Mouse (Mus musculus) kidney, postnatal 0 days (tissue): ENCODE results near the gene Uggt1. TPM values are rescaled to one million over a fixed set of nuclear protein-coding genes. Genes with fewer than 3 reads are reported as not detected.

Experiments used
- ATAC-seq: fragments of 200-750 bp; cut with Nextera tagmentation; replicated peaks from 2 replicates; pipeline ENCODE4 v1.8.0; 2017; ENCODE audit warnings: low read depth, moderate number of reproducible peaks, moderate TSS enrichment, moderate library complexity; ENCODE audit not compliant: low FRiP score
- DNase-seq: peaks from one replicate; pipeline ENCODE4 v3.0.0-alpha.2; 2016; ENCODE audit warnings: low spot score
- H3K27ac ChIP-seq: fragments of 300-500 bp; sonication (generic); 2 replicates; pipeline ENCODE4 v1.5.1; 2014; ENCODE audit warnings: mild to moderate bottlenecking
- H3K27me3 ChIP-seq: fragments of 300-500 bp; sonication (generic); 2 replicates; pipeline ENCODE4 v1.6.1; 2014; ENCODE audit warnings: low read length, mixed read lengths; ENCODE audit not compliant: insufficient read depth
- H3K36me3 ChIP-seq: fragments of 300-500 bp; sonication (generic); 2 replicates; pipeline ENCODE4 v1.6.1; 2014; ENCODE audit warnings: low read length, mixed read lengths; ENCODE audit not compliant: insufficient read depth
- H3K4me1 ChIP-seq: fragments of 300-500 bp; sonication (generic); replicated peaks from 2 replicates; pipeline ENCODE4 v1.6.1; 2014; ENCODE audit warnings: antibody characterized with exemption, low read length, mixed read lengths; ENCODE audit not compliant: insufficient read depth
- H3K4me2 ChIP-seq: fragments of 300-500 bp; sonication (generic); 2 replicates; pipeline ENCODE4 v1.6.1; 2014; ENCODE audit warnings: mild to moderate bottlenecking, low read length, moderate library complexity, mixed read lengths
- H3K4me3 ChIP-seq: fragments of 300-500 bp; sonication (generic); replicated peaks from 2 replicates; pipeline ENCODE4 v1.5.1; 2014; ENCODE audit warnings: low read depth, low read length
- H3K9ac ChIP-seq: fragments of 300-500 bp; sonication (generic); 2 replicates; pipeline ENCODE4 v1.6.1; 2014; ENCODE audit warnings: low read depth, low read length
- H3K9me3 ChIP-seq: fragments of 300-500 bp; sonication (generic); replicated peaks from 2 replicates; pipeline ENCODE4 v1.6.1; 2016; ENCODE audit warnings: low read length, inconsistent platforms, mixed read lengths
- CTCF ChIP-seq: IDR thresholded peaks from 2 replicates; pipeline ENCODE4 v1.5.1; 2016; ENCODE audit warnings: antibody characterized with exemption, low read depth, mild to moderate bottlenecking, moderate library complexity
- WGBS: fragments of 180-500 bp; shearing (Covaris S2); extraction: QIAGEN DNeasy Blood & Tissue Kit; methylation state at CpG from one replicate; pipeline ENCODE4 v1.1.7; 2014; 5-methylcytosine and 5-hydroxymethylcytosine counted together
- polyA plus RNA-seq: library from polyadenylated mRNA; unstranded; fragments of >200 nt; fragmentation: Nextera tagmentation; extraction: Ambion mirVana; gene quantifications from 2 replicates; pipeline ENCODE4 v1.2.1, GENCODE M21; 2015

The Uggt1 gene
- polyA plus RNA-seq, 1 experiment from 2014 or later = 41.2 TPM

GRCm38 (mm10) chr1:36259281-36259680 lies 14.8 kb upstream of the Uggt1 start:
- no peak for ATAC-seq
- Histone ChIP-seq H3K4me2 (no peak overlapping the region), H3K4me1 (0 out of 2 replicates have a peak, but pooled peaks cover 2% of the 10 kb centered on the region), H3K27ac (no peak overlapping the region), H3K36me3 (no peaks in the 10 kb centered on the region), H3K27me3 (no peaks in the 10 kb centered on the region), H3K9me3 (0 out of 2 replicates have a peak, but pooled peaks cover 3% of the 10 kb centered on the region), H3K4me3 (no peak overlapping the region), H3K9ac (no peak overlapping the region)
- no peak for TF ChIP-seq CTCF
- WGBS = 90% methylated on average over 2 of the region's 2 CpGs
- DNase-seq = no peak

- no peak overlapping the region for H3K27ac ChIP-seq
- TF ChIP-seq CTCF = no peak
- WGBS = 54% methylated on average over 2 of the region's 2 CpGs
- no peak overlapping the region for H3K4me2 ChIP-seq
- no peaks in the 10 kb centered on the region for H3K36me3 ChIP-seq
- 0 out of 2 replicates have a peak, but pooled peaks cover 3% of the 10 kb centered on the region for H3K9me3 ChIP-seq
- H3K9ac ChIP-seq = no peak overlapping the region
- H3K4me3 ChIP-seq = no peak overlapping the region
- 0 out of 2 replicates have a peak, but pooled peaks cover 2% of the 10 kb centered on the region for H3K4me1 ChIP-seq
- no peak for DNase-seq
- ATAC-seq = no peak
- H3K27me3 ChIP-seq = no peaks in the 10 kb centered on the region
Measured at GRCm38 (mm10) chr1:36258631-36259030, 14.1 kb upstream of the Uggt1 start.

- no peaks in the 10 kb centered on the region for H3K36me3 ChIP-seq
- 86% methylated on average over 8 of the region's 8 CpGs for WGBS
- H3K4me1 ChIP-seq = 0 out of 2 replicates have a peak, but pooled peaks cover 2% of the 10 kb centered on the region
- no peak overlapping the region for H3K9ac ChIP-seq
- ATAC-seq (no peak), DNase-seq (no peak)
- 0 out of 2 replicates have a peak, but pooled peaks cover 3% of the 10 kb centered on the region for H3K9me3 ChIP-seq
- H3K4me2 ChIP-seq = no peak overlapping the region
- H3K27ac ChIP-seq = no peak overlapping the region
- no peak overlapping the region for H3K4me3 ChIP-seq
- no peaks in the 10 kb centered on the region for H3K27me3 ChIP-seq
- no peak for TF ChIP-seq CTCF
Measured at GRCm38 (mm10) chr1:36257276-36257675, 12.8 kb upstream of the Uggt1 start.

GRCm38 (mm10) chr1:36255871-36256640 lies 11.5 kb upstream of the Uggt1 start:
- 29% methylated on average over 20 of the region's 20 CpGs for WGBS
- Histone ChIP-seq H3K27ac (no peak overlapping the region; the same call in 1 of the 2 replicates), H3K9ac (no peak overlapping the region), H3K4me1 (0 out of 2 replicates have a peak, but pooled peaks cover 2% of the 10 kb centered on the region), H3K27me3 (no peaks in the 10 kb centered on the region), H3K36me3 (no peaks in the 10 kb centered on the region), H3K4me3 (no peak overlapping the region), H3K9me3 (0 out of 2 replicates have a peak, but pooled peaks cover 3% of the 10 kb centered on the region), H3K4me2 (no peak overlapping the region)
- peak; percentile 58 for TF ChIP-seq CTCF
- no peak for ATAC-seq
- DNase-seq = peak; percentile 49

- peak; percentile 69 for TF ChIP-seq CTCF
- Histone ChIP-seq H3K27me3 (no peaks in the 10 kb centered on the region), H3K4me2 (peak overlapping the region; percentile 52), H3K9ac (peak overlapping the region; percentile 32; the same call in 1 of the 2 replicates), H3K27ac (peak overlapping the region; percentile 63), H3K4me3 (peak overlapping the region; percentile 21), H3K4me1 (0 out of 2 replicates have a peak, but pooled peaks cover 2% of the 10 kb centered on the region), H3K9me3 (0 out of 2 replicates have a peak, but pooled peaks cover 3% of the 10 kb centered on the region), H3K36me3 (no peaks in the 10 kb centered on the region)
- 5% methylated on average over 25 of the region's 25 CpGs for WGBS
- ATAC-seq = peak; percentile 35; the same call in 1 of the 2 replicates
- DNase-seq = peak; percentile 78
Measured at GRCm38 (mm10) chr1:36254635-36255360, 10.3 kb upstream of the Uggt1 start.

GRCm38 (mm10) chr1:36252791-36253190 lies 8.3 kb upstream of the Uggt1 start:
- no peak overlapping the region for H3K9ac ChIP-seq
- H3K4me3 ChIP-seq = no peak overlapping the region
- 0 out of 2 replicates have a peak, but pooled peaks cover 3% of the 10 kb centered on the region for H3K9me3 ChIP-seq
- TF ChIP-seq CTCF = peak; percentile 96
- H3K4me1 ChIP-seq = 0 out of 2 replicates have a peak, but pooled peaks cover 2% of the 10 kb centered on the region
- no peak overlapping the region for H3K27ac ChIP-seq
- WGBS = 3% methylated on average over 6 of the region's 6 CpGs
- H3K27me3 ChIP-seq = no peaks in the 10 kb centered on the region
- H3K36me3 ChIP-seq = no peaks in the 10 kb centered on the region
- DNase-seq (peak; percentile 93), ATAC-seq (peak; percentile 57; the same call in 1 of the 2 replicates)
- H3K4me2 ChIP-seq = no peak overlapping the region
